Mouse (Mus musculus) regulatory T cell (primary cell): ENCODE measurements around the gene Agtr1a.

Experiments
- in situ Hi-C: fragments of 300-600 bp; cut with MboI, MseI; formaldehyde crosslinking; loops from one replicate; pipeline ENCODE4 v1.15.1; 2025; ENCODE audit warnings: high pct_unique_total_duplicates

The Agtr1a gene

DNA sequence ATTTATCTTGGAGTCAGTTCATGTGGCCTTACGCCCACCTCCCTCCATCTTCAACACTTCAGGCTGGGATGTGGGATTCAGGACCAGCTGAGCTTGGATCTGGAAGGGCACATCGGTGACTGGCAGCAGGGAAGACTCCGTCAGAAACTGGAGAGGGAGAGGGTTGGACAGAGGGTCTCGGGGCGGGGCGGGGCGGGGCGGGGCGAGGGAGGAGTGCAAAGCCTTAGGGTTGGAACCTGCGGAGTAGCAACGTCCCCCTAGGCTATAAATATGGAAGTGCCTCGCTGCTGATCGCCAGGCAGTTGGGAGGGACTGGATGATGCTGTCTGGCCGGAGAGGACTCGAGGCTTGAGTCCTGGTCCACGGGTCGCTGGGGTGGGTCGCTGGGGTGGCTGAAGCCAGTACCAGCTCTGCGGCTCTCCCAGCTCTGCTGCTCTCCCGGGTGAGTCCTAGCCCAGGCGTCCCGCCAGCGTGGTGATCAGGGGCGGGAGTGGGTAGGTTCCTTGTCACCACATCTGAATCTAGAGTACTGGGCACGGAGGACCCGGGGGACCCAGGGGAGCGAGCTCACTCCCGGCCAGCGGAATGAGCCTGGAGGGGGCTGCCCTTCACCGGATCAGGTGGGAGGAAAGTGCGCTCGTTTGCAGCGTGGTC, at the start of gene Agtr1a:
TSS of gene Agtr1a (plus strand) at position 294 of the 654 bp plus-strand sequence.
- in situ Hi-C loops = no loop called here

- in situ Hi-C loops = no loop called here
Observed at GRCm38 (mm10) chr13:30310221-30310620, 26.0 kb upstream of the Agtr1a start.

GRCm38 (mm10) chr13:30324669-30325346, 11.4 kb upstream of the Agtr1a start:
- in situ Hi-C loops = no loop called here

DNA sequence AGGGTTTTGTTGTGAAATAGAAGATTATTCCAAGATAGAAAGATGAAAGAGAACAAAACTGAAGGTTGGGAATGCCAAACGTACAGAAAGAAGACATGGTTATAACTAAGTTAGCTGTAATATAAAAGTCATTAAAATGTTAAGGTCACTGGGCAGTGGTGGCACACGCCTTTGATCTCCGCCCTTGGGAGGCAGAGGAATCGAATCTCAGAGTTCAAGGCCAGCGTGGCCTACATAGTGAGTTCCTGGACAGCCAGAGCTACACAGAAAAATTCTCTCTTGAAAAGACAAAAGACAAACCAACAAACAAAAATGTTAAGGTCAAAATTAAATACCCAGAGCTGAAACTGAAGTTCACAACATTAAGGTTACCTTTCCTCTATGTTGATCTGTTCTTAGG, 5.2 kb upstream of the Agtr1a start:
- in situ Hi-C loops = no loop called here

DNA sequence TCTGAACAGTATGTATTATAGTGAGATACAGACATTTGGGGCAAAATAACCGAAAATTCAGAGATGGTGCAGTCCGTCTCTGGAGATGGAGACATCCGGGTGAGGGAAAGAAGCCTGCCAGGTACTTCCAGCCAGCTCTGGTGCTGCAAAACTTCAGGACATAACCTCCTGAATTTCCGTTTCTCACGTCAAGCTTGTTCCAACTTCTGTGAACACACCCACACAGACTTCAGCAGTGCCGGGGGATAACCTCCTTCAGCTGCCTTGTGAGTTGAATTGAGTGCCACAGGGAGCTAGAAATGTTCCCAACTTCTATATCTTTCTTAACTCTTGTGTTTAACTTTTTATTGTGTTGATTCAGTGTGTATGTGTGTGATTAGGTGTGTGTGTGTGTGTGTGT, 4.4 kb upstream of the Agtr1a start:
- in situ Hi-C loops = no loop called here

DNA sequence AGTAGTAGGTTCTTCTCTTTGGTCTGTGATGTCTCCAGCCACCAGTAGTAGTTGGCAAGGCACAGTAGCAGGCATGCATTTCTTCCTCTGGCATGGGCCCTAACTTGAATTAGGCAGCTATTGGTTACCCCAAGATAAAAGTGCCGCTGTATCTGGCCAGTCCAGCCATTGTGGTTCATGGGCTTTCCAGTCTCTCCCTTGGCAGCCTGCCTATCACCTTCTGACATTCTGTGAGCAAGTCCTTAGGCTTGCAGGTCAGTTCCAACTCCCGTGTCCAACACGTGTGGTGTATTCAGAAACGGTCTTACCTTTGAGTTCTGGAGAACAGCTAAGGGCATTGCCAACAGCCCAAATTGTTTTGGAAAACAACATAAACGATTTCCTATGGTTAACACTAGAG, 3.7 kb upstream of the Agtr1a start:
- in situ Hi-C loops = no loop called here

GRCm38 (mm10) chr13:30334667-30335066, 1.6 kb upstream of the Agtr1a start:
- in situ Hi-C loops = no loop called here

- in situ Hi-C loops = no loop called here
Observed at GRCm38 (mm10) chr13:30336913-30337312, 672 bp downstream of the Agtr1a start.

- in situ Hi-C loops = no loop called here
Observed at GRCm38 (mm10) chr13:30337646-30338045, 1.4 kb downstream of the Agtr1a start.

DNA sequence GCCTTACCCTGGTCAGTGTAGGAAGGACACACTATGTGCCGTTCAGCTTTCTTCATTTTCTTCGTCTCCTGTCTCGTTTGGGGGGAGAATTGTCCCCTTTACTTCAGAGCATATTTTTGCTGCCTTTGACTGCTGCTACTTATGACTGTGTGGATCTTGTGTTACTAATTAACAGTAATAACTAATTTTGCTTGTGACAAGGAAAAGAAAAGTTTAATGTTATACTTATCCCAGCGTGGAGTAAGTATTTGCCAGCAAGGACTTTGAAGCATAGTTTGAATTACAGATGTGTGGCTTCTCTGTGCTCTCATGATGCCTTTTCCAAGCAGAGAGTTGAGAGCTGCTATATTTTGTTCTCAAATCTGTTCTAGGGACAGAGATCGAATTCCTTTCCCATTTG, 2.3 kb downstream of the Agtr1a start:
- in situ Hi-C loops = no loop called here

GRCm38 (mm10) chr13:30339927-30340326, 3.7 kb downstream of the Agtr1a start:
- in situ Hi-C loops = no loop called here

GRCm38 (mm10) chr13:30341987-30342898, 6.0 kb downstream of the Agtr1a start:
- in situ Hi-C loops = no loop called here

GRCm38 (mm10) chr13:30345427-30345913, 9.2 kb downstream of the Agtr1a start:
- in situ Hi-C loops = no loop called here

GRCm38 (mm10) chr13:30346881-30347280, 10.6 kb downstream of the Agtr1a start:
- in situ Hi-C loops = no loop called here

DNA sequence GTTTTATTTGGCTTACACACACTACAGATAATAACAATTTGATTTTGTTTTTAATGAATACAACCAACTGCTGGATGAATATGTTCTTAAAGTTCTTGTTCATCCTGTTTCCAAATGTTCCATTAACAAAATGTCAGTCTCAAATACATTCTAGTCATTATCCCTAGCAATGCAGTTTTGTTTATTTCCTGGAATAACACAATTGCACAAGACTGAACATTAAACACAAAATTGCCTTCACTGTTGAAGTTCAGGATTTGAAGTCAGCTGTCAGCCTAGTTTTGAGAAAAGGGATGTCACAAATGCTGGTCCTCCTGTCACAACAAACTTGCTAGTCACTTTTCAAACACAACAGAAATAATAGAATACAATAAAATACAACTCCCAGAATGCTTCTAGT, 12.1 kb downstream of the Agtr1a start:
- in situ Hi-C loops = no loop called here

DNA sequence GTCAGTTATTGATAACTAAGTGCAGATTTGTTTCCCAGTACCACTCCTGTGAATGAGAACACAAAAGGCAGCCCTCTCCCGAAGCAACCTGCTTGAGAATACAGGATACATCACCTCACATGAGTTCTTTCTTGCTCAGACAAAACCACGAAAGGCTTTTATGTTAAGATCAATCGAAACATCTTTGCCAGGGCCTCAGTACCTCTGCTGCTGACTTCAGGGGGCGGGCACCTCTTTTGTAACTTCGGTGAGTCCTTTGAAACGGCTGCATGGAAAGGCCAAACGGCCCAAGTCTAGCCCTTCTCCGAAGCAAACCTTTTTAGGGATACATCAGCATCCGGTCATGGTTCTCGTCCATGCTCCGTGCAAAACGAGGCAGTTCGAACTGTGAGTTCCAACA, 15.7 kb downstream of the Agtr1a start:
- in situ Hi-C loops = no loop called here

DNA sequence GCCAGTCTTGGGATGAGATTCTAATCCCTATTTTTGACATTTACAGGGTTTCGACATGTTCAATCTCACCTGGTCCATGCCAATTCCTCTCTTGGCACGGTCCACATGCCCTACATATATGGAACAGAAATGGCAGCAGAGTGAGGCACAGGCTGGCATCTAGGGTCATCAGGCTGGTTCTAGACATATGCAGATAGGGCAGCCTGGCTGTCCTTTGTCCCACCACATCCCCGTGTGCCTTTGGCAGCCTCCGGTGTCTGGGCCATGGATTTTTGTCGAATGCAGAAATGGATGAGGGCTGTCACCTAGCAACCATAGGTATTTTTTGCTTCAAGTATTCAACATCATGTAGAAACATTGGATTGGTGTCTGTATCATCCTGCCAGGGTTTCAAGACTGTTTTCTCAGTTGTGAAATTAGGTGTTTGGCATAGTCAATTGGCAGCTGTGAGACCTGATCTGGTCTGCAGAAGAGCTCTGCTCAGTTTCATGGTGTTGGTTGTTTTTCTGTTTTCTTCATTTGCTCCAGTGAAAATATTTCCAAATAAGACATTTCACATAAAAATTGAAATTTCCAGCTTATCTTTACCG, 18.8 kb downstream of the Agtr1a start:
- in situ Hi-C loops = no loop called here

DNA sequence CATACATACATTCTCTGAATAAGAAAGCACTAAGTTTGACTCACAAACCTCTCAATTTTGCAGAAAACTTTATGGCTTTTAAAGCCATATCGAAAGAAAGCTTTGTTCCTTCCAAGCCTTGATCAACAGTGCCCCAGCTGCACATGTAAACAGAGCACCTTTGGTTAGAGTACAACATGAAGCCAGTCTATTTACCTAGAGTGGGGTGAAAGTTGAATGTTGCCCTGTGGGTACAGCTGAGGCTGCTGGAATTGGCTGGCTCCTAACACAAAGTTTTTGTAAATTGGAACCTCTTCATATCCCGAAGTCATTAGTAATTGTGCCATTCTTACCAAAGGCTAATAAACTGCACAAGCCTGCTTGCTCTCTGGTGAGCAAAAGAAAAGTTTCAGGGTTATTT, 19.7 kb downstream of the Agtr1a start:
- in situ Hi-C loops = no loop called here

GRCm38 (mm10) chr13:30358456-30359168, 22.4 kb downstream of the Agtr1a start:
- in situ Hi-C loops = no loop called here

DNA sequence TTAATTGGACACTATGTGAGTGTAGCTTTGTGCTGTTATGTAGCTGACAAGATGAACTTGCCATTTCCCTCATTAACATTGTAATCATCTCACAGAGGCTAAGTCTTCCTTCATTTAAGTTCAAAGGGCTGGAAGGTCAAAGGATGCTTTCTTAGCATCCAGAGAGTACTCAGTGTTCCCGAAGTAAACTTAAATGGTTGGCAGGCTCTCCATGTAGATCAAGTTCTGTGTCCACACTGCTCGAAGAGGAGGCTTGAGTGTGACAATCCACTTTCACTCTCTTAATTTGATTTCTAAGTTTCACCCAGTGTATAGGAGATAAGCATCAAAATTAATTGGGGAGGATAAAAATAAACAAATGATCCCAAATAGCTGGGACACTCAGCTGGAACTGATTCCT, 23.6 kb downstream of the Agtr1a start:
- in situ Hi-C loops = loop anchor here (10.0 kb wide), 1 partner anchor 165 kb away; no protein-coding TSS in a partner anchor

DNA sequence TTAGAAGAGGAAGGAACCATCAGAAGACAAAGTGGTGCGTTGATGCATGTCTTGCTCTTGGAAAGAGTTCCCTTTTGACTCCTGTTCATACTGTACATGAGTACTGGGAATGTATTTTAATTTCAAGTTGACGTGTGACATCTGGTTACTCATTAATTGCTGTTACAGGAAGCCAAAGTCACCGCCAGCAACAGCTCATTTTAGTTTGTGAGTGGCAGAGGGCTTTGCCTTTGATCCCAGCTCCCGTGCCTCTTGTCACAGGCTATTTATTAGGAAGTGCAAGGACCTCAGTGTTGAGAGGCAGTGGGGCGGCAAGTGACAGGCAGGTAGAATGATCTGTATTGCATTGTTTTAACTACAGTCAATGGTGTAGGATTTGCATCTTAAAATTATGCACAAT, 24.8 kb downstream of the Agtr1a start:
- in situ Hi-C loops = loop anchor here (10.0 kb wide), 1 partner anchor 164 kb away; no protein-coding TSS in a partner anchor
